Mouse (Mus musculus) intestine, embryonic 15.5 days (tissue): ENCODE measurements around the gene Chd2. TPM values are rescaled to one million over a fixed set of nuclear protein-coding genes. Genes with fewer than 3 reads are reported as not detected.
A peak's percentile ranks its signal among the peaks of the same experiment; 100 is the strongest.

Experiments
- ATAC-seq: fragments of 200-750 bp; cut with Nextera tagmentation; 2 replicates; pipeline ENCODE4 v1.8.0; 2017; ENCODE audit warnings: moderate TSS enrichment, moderate library complexity
- H3K27ac ChIP-seq: fragments of 300-500 bp; sonication (generic); 2 replicates; pipeline ENCODE4 v1.5.1; 2015; ENCODE audit warnings: mild to moderate bottlenecking, inconsistent platforms
- H3K27me3 ChIP-seq: fragments of 300-500 bp; sonication (generic); replicated peaks from 2 replicates; pipeline ENCODE4 v1.6.1; 2015; ENCODE audit warnings: inconsistent platforms
- H3K36me3 ChIP-seq: fragments of 300-500 bp; sonication (generic); 2 replicates; pipeline ENCODE4 v1.6.1; 2015; ENCODE audit warnings: inconsistent platforms
- H3K4me1 ChIP-seq: fragments of 300-500 bp; sonication (generic); replicated peaks from 2 replicates; pipeline ENCODE4 v1.6.1; 2015; ENCODE audit warnings: inconsistent platforms
- H3K4me2 ChIP-seq: fragments of 300-500 bp; sonication (generic); replicated peaks from 2 replicates; pipeline ENCODE4 v1.6.1; 2015; ENCODE audit warnings: mild to moderate bottlenecking, inconsistent platforms
- H3K4me3 ChIP-seq: fragments of 300-500 bp; sonication (generic); replicated peaks from 2 replicates; pipeline ENCODE4 v1.5.1; 2015; ENCODE audit warnings: inconsistent platforms
- H3K9ac ChIP-seq: fragments of 300-500 bp; sonication (generic); 2 replicates; pipeline ENCODE4 v1.6.1; 2015; ENCODE audit warnings: inconsistent platforms
- H3K9me3 ChIP-seq: fragments of 300-500 bp; sonication (generic); 2 replicates; pipeline ENCODE4 v1.6.1; 2016; ENCODE audit warnings: inconsistent platforms
- WGBS: fragments of 180-500 bp; shearing (Covaris S2); methylation state at CpG from one replicate; pipeline ENCODE4 v1.1.7; 2015; 5-methylcytosine and 5-hydroxymethylcytosine counted together
- polyA plus RNA-seq: library from polyadenylated mRNA; unstranded; fragments of >200 nt; fragmentation: Nextera tagmentation; extraction: Ambion mirVana; gene quantifications from 2 replicates; pipeline ENCODE4 v1.2.1, GENCODE M21; 2015

Chd2 gene
- polyA plus RNA-seq, 1 experiment from 2014 or later: 46.0 TPM

- no peak overlapping the region for H3K27ac ChIP-seq
- no peak overlapping the region for H3K9ac ChIP-seq
- no peak overlapping the region for H3K4me2 ChIP-seq
- 63% methylated on average over 10 of the region's 10 CpGs for WGBS
- H3K4me1 ChIP-seq: peaks cover 9% of the 10 kb centered on the region
- no peak overlapping the region for H3K4me3 ChIP-seq
- no peak for ATAC-seq
- no peaks in the 10 kb centered on the region for H3K27me3 ChIP-seq
- no peaks in the 10 kb centered on the region for H3K9me3 ChIP-seq
- H3K36me3 ChIP-seq: peaks cover 10% of the 10 kb centered on the region
These were observed 5.2 kb upstream of the Chd2 start for GRCm38 (mm10) chr7:73546561-73547510.

- Histone ChIP-seq H3K4me1 (peaks cover 9% of the 10 kb centered on the region), H3K9ac (no peak overlapping the region), H3K4me3 (no peak overlapping the region), H3K9me3 (no peaks in the 10 kb centered on the region), H3K27me3 (no peaks in the 10 kb centered on the region), H3K36me3 (peaks cover 8% of the 10 kb centered on the region), H3K4me2 (no peak overlapping the region), H3K27ac (no peak overlapping the region)
- WGBS: 85% methylated on average over 4 of the region's 4 CpGs
- no peak for ATAC-seq
These were observed 3.4 kb upstream of the Chd2 start for GRCm38 (mm10) chr7:73545004-73545403.

GRCm38 (mm10) chr7:73542131-73542853, 662 bp upstream of the Chd2 start:
- 0 out of 2 replicates have a peak, but pooled peaks cover 4% of the 10 kb centered on the region for H3K4me1 ChIP-seq
- H3K4me2 ChIP-seq: peak overlapping the region; percentile 51; the same call in 1 of the 2 replicates
- no peak overlapping the region for H3K4me3 ChIP-seq
- no peaks in the 10 kb centered on the region for H3K27me3 ChIP-seq
- ATAC-seq: no peak
- H3K36me3 ChIP-seq: 0 out of 2 replicates have a peak, but pooled peaks cover 5% of the 10 kb centered on the region
- peak overlapping the region; percentile 97; the same call in 1 of the 2 replicates for H3K27ac ChIP-seq
- H3K9ac ChIP-seq: no peak overlapping the region
- 79% methylated on average over 7 of the region's 7 CpGs for WGBS
- H3K9me3 ChIP-seq: no peaks in the 10 kb centered on the region

GRCm38 (mm10) chr7:73541079-73541390, 595 bp downstream of the Chd2 start:
- Histone ChIP-seq H3K27me3 (no peaks in the 10 kb centered on the region), H3K9me3 (no peaks in the 10 kb centered on the region), H3K4me3 (peak overlapping the region; percentile 48), H3K9ac (peak overlapping the region; percentile 31; the same call in 1 of the 2 replicates), H3K4me2 (peak overlapping the region; percentile 32), H3K4me1 (no peaks in the 10 kb centered on the region), H3K36me3 (0 out of 2 replicates have a peak, but pooled peaks cover 2% of the 10 kb centered on the region), H3K27ac (peak overlapping the region; percentile 97)
- no peak for ATAC-seq
- under 1% methylated on average over 4 of the region's 4 CpGs for WGBS

- H3K36me3 ChIP-seq: 0 out of 2 replicates have a peak, but pooled peaks cover 2% of the 10 kb centered on the region
- no peaks in the 10 kb centered on the region for H3K4me1 ChIP-seq
- no peaks in the 10 kb centered on the region for H3K27me3 ChIP-seq
- no peak for ATAC-seq
- H3K9ac ChIP-seq: peak overlapping the region; percentile 31
- peak overlapping the region; percentile 66 for H3K27ac ChIP-seq
- no peaks in the 10 kb centered on the region for H3K9me3 ChIP-seq
- peak overlapping the region; percentile 48 for H3K4me3 ChIP-seq
- H3K4me2 ChIP-seq: peak overlapping the region; percentile 32
- WGBS: under 1% methylated on average over 12 of the region's 12 CpGs
These were observed 1.2 kb downstream of the Chd2 start for GRCm38 (mm10) chr7:73540202-73541078.

- WGBS: 20% methylated on average over 2 of the region's 2 CpGs
- ATAC-seq: no peak
- Histone ChIP-seq H3K9ac (peak overlapping the region; percentile 46), H3K27me3 (no peaks in the 10 kb centered on the region), H3K4me3 (peak overlapping the region; percentile 27), H3K4me1 (peaks cover under 1% of the 10 kb centered on the region), H3K27ac (peak overlapping the region; percentile 68; the same call in 1 of the 2 replicates), H3K9me3 (no peaks in the 10 kb centered on the region), H3K4me2 (peak overlapping the region; percentile 60), H3K36me3 (0 out of 2 replicates have a peak, but pooled peaks cover 2% of the 10 kb centered on the region)
These were observed 2.4 kb downstream of the Chd2 start for GRCm38 (mm10) chr7:73539116-73539682.

- Histone ChIP-seq H3K9me3 (no peaks in the 10 kb centered on the region), H3K36me3 (0 out of 2 replicates have a peak, but pooled peaks cover 2% of the 10 kb centered on the region), H3K4me2 (peak overlapping the region; percentile 56), H3K27me3 (no peaks in the 10 kb centered on the region), H3K9ac (peak overlapping the region; percentile 36; the same call in 1 of the 2 replicates), H3K27ac (peak overlapping the region; percentile 78), H3K4me1 (peaks cover 7% of the 10 kb centered on the region), H3K4me3 (peak overlapping the region; percentile 23)
- no peak for ATAC-seq
- WGBS: 6% methylated on average over 4 of the region's 4 CpGs
These were observed 3.1 kb downstream of the Chd2 start for GRCm38 (mm10) chr7:73538424-73539079.

- Histone ChIP-seq H3K9ac (peak overlapping the region; percentile 46), H3K4me1 (peaks cover 15% of the 10 kb centered on the region), H3K4me3 (peak overlapping the region; percentile 34), H3K36me3 (no peaks in the 10 kb centered on the region), H3K4me2 (peak overlapping the region; percentile 56), H3K27me3 (no peaks in the 10 kb centered on the region), H3K9me3 (no peaks in the 10 kb centered on the region), H3K27ac (peak overlapping the region; percentile 78)
- ATAC-seq: peak; percentile 96
- WGBS: under 1% methylated on average over 46 of the region's 46 CpGs
These were observed 3.8 kb downstream of the Chd2 start for GRCm38 (mm10) chr7:73537634-73538423.

- WGBS: 15% methylated on average over 10 of the region's 10 CpGs
- peak overlapping the region; percentile 71 for H3K27ac ChIP-seq
- H3K27me3 ChIP-seq: no peaks in the 10 kb centered on the region
- H3K9me3 ChIP-seq: no peaks in the 10 kb centered on the region
- peak overlapping the region; percentile 34 for H3K4me3 ChIP-seq
- peaks cover 17% of the 10 kb centered on the region for H3K4me1 ChIP-seq
- no peaks in the 10 kb centered on the region for H3K36me3 ChIP-seq
- no peak for ATAC-seq
- peak overlapping the region; percentile 56 for H3K4me2 ChIP-seq
- peak overlapping the region; percentile 46 for H3K9ac ChIP-seq
These were observed 4.4 kb downstream of the Chd2 start for GRCm38 (mm10) chr7:73537228-73537627.

- H3K4me2 ChIP-seq: peak overlapping the region; percentile 56; the same call in 1 of the 2 replicates
- no peaks in the 10 kb centered on the region for H3K9me3 ChIP-seq
- WGBS: 64% methylated on average over 2 of the region's 2 CpGs
- H3K4me1 ChIP-seq: peaks cover 21% of the 10 kb centered on the region
- H3K27me3 ChIP-seq: no peaks in the 10 kb centered on the region
- ATAC-seq: no peak
- no peaks in the 10 kb centered on the region for H3K36me3 ChIP-seq
- no peak overlapping the region; the same call in 1 of the 2 replicates for H3K4me3 ChIP-seq
- 0 out of 2 replicates have a peak overlapping the region, but pooled peaks have one; percentile 6 for H3K27ac ChIP-seq
- peak overlapping the region; percentile 46; the same call in 1 of the 2 replicates for H3K9ac ChIP-seq
These were observed 5.1 kb downstream of the Chd2 start for GRCm38 (mm10) chr7:73536579-73536978.
